In the genomic region with DNA sequence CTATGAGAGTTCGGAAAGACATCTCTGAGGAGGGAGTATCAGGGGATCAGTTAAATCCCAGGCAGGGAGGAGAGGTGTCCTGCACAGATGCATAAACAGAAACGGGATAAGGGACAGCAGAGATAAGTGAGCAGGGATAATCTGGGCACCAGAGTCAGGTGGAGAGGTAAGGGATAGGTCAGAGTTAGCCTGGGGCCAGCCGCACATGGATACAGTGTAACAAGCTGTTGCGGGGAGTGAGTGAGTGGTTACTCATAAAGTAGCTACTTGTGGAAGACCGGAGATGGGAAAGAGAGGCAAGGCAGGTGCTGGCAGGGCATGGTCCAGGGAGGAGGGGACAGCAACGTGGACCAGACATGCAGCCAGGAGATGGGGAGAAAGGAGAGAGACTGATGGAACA, we compare ENCODE assay signal across 25 mouse cellular contexts. TPM values are rescaled to one million over a fixed set of nuclear protein-coding genes. Genes with fewer than 3 reads are reported as not detected.
"Had no signal": no experiment of that assay in that cellular context is flagged by ENCODE, and none has a peak within 500 bp of the region (broad histone marks: within the 10 kb centered on the region; RNA-seq: fewer than 3 reads in every experiment).

No protein-coding gene starts in this region.

- H3K9me3 ChIP-seq: limb, embryonic 10.5 days; limb, embryonic 13.5 days; liver, embryonic 12.5 days; liver, embryonic 15.5 days; lung, embryonic 15.5 days; megakaryocyte, embryonic 14.5 days; midbrain, embryonic 10.5 days; midbrain, embryonic 13.5 days; neural tube, embryonic 13.5 days had no signal

- H3K4me3 ChIP-seq: layer of hippocampus, adult 2 months; limb, embryonic 10.5 days; limb, embryonic 13.5 days; liver, embryonic 12.5 days; liver, embryonic 15.5 days; lung, embryonic 15.5 days; megakaryocyte, embryonic 14.5 days; midbrain, embryonic 10.5 days; midbrain, embryonic 13.5 days; myocyte; neural tube, embryonic 13.5 days had no signal

- H3K36me3 ChIP-seq: limb, embryonic 10.5 days; limb, embryonic 13.5 days; liver, embryonic 12.5 days; liver, embryonic 15.5 days; lung, embryonic 15.5 days; midbrain, embryonic 10.5 days; midbrain, embryonic 13.5 days; neural tube, embryonic 13.5 days had no signal

- H3K4me2 ChIP-seq: limb, embryonic 13.5 days; liver, embryonic 12.5 days; liver, embryonic 15.5 days; lung, embryonic 15.5 days; midbrain, embryonic 13.5 days; neural tube, embryonic 13.5 days had no signal

- H3K9ac ChIP-seq: limb, embryonic 13.5 days; liver, embryonic 12.5 days; liver, embryonic 15.5 days; lung, embryonic 15.5 days; midbrain, embryonic 13.5 days; neural tube, embryonic 13.5 days had no signal

- H3K4me1 ChIP-seq: liver, embryonic 12.5 days; liver, embryonic 15.5 days; midbrain, embryonic 13.5 days had no signal

- DNase-seq: kidney, postnatal 25 days; layer of hippocampus, adult 9-11 months; liver; lung, adult 18-20 months; lung, postnatal 10 days; lung, postnatal 36 days; retina, postnatal 1 day; right cerebral cortex, postnatal 25 days; thymus, adult 18-20 months; thymus, postnatal 4 days had no signal

- H3K27me3 ChIP-seq: limb, embryonic 13.5 days; liver, embryonic 12.5 days; liver, embryonic 15.5 days; lung, embryonic 15.5 days; midbrain, embryonic 13.5 days; neural tube, embryonic 13.5 days had no signal

- H3K27ac ChIP-seq: kidney, postnatal 0 days; layer of hippocampus, adult 2 months; limb, embryonic 10.5 days; limb, embryonic 13.5 days; liver, embryonic 12.5 days; liver, embryonic 15.5 days; lung, embryonic 15.5 days; midbrain, embryonic 10.5 days; midbrain, embryonic 13.5 days; neural tube, embryonic 13.5 days had no signal

- ATAC-seq: liver, embryonic 12.5 days; midbrain, embryonic 13.5 days; midbrain, embryonic 16.5 days had no signal

RNA-seq across cellular contexts. Expression of a gene that starts 35.7 kb away (rescaled TPM):
- total RNA-seq: monocyte, adult 5-6 weeks; neutrophil, adult 5-6 weeks had no signal
